Mouse (Mus musculus) cortical plate, adult 2 months (tissue): ENCODE results near the gene Ccdc124.

Experiments
- CTCF ChIP-seq: fragments of 200-500 bp; IDR thresholded peaks from 2 replicates; pipeline ENCODE4 v1.5.1; 2011; ENCODE audit warnings: mild to moderate bottlenecking, control low read depth, low read length; ENCODE audit not compliant: insufficient read depth; ENCODE audit errors: extremely low read depth
- POLR2A ChIP-seq: fragments of 200-500 bp; IDR thresholded peaks from 2 replicates; pipeline ENCODE4 v1.6.1; 2011; ENCODE audit warnings: mild to moderate bottlenecking, low read length, control low read depth; ENCODE audit not compliant: insufficient read depth; ENCODE audit errors: extremely low read depth

- TF ChIP-seq CTCF (no peak), POLR2A (no peak)
Observed at GRCm38 (mm10) chr8:70892022-70892895, 18.5 kb upstream of the Ccdc124 start, which contains the start of gene Slc5a5.
